ENCODE assay signal across 13 mouse cellular contexts in the genomic region with DNA sequence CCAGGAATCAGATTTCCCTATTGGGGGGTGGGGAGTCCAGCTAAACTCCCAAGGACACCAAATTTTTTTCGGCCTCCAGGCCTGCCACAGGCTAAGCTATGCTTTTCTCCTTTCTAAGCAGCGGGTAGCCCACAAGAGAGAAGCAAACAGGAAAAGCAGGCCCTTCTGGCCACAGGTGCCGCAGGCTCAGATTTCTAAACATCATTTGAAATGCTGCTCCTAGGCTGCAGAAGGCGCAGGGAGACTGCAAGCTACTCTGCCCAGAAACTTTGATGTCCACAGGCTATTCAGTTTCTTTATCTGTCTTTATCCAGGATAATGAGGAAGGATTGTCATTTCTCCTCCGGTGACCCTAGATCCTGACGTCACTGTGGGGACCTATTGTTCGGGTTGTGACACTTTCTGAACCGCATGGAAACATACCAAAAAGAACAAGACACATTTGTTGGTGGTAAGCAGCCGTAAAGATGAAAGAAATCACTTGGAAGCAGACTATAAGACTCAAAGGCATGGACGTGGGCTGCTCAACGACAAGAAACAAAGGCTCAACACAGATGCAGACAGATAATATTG.
DNase-seq lines count a peak whose midpoint lies in the region; ATAC-seq and TF ChIP-seq lines count a peak whose summit lies in the region.
"Had no signal": no experiment of that assay in that cellular context is flagged by ENCODE, and none has a peak within 500 bp of the region (broad histone marks: within the 10 kb centered on the region; RNA-seq: fewer than 3 reads in every experiment).

No protein-coding gene starts in this region.

- TF ChIP-seq CTCF in forebrain, postnatal 0 days (IDR thresholded peaks at IDR 0.05; ENCODE audit: low read depth), result no peak

- peak overlapping the region; percentile 69 for H3K27ac ChIP-seq in forebrain, embryonic 10.5 days
- H3K27ac ChIP-seq in forebrain, postnatal 0 days (ENCODE audit: low read depth, low read length), result no peak overlapping the region
- peak overlapping the region; percentile 1; the same call in 1 of the 2 replicates for H3K27ac ChIP-seq in hindbrain, embryonic 12.5 days
- no peak overlapping the region for H3K27ac ChIP-seq in hindbrain, embryonic 16.5 days (ENCODE audit: low read depth, low read length)
- peak overlapping the region; percentile 10 for H3K27ac ChIP-seq in embryonic facial prominence, embryonic 14.5 days (replicated peaks; ENCODE audit: low read depth, low read length)
- H3K27ac ChIP-seq: liver, embryonic 13.5 days had no signal

- 0 out of 2 replicates have a peak, but pooled peaks cover 5% of the 10 kb centered on the region for H3K36me3 ChIP-seq in forebrain, embryonic 10.5 days (replicated peaks)
- H3K36me3 ChIP-seq in forebrain, postnatal 0 days (ENCODE audit: insufficient read depth), result no peaks in the 10 kb centered on the region
- no peaks in the 10 kb centered on the region for H3K36me3 ChIP-seq in hindbrain, embryonic 12.5 days
- H3K36me3 ChIP-seq in hindbrain, embryonic 16.5 days (ENCODE audit: control insufficient read depth, insufficient read depth, low read length), result no peaks in the 10 kb centered on the region
- H3K36me3 ChIP-seq in embryonic facial prominence, embryonic 14.5 days (ENCODE audit: control insufficient read depth, insufficient read depth, low read length), result peaks cover 64% of the 10 kb centered on the region

- no peak overlapping the region for H3K4me3 ChIP-seq in forebrain, embryonic 10.5 days
- H3K4me3 ChIP-seq in forebrain, postnatal 0 days (ENCODE audit: low read depth, low read length), result no peak overlapping the region
- no peak overlapping the region for H3K4me3 ChIP-seq in hindbrain, embryonic 12.5 days
- H3K4me3 ChIP-seq in hindbrain, embryonic 16.5 days (ENCODE audit: low read length), result no peak overlapping the region
- no peak overlapping the region for H3K4me3 ChIP-seq in embryonic facial prominence, embryonic 14.5 days (ENCODE audit: low read depth, low read length)
- H3K4me3 ChIP-seq: liver, embryonic 13.5 days; myocyte had no signal

- peaks cover 46% of the 10 kb centered on the region for H3K4me1 ChIP-seq in forebrain, embryonic 10.5 days
- no peaks in the 10 kb centered on the region for H3K4me1 ChIP-seq in forebrain, postnatal 0 days (ENCODE audit: insufficient read depth)
- H3K4me1 ChIP-seq in hindbrain, embryonic 12.5 days, result peaks cover 14% of the 10 kb centered on the region
- H3K4me1 ChIP-seq in hindbrain, embryonic 16.5 days (ENCODE audit: control insufficient read depth, insufficient read depth, low read depth, low read length), result no peaks in the 10 kb centered on the region
- H3K4me1 ChIP-seq in embryonic facial prominence, embryonic 14.5 days (ENCODE audit: control insufficient read depth, insufficient read depth, low read length), result peaks cover 22% of the 10 kb centered on the region
- H3K4me1 ChIP-seq: liver, embryonic 13.5 days had no signal

- 18% methylated on average over 11 of the region's 11 CpGs for WGBS in forebrain, embryonic 10.5 days
- 11% methylated on average over 11 of the region's 11 CpGs for WGBS in forebrain, postnatal 0 days
- 27% methylated on average over 11 of the region's 11 CpGs for WGBS in hindbrain, embryonic 12.5 days
- WGBS in hindbrain, embryonic 16.5 days, result 23% methylated on average over 11 of the region's 11 CpGs
- WGBS in embryonic facial prominence, embryonic 14.5 days, result 26% methylated on average over 11 of the region's 11 CpGs

- no peak overlapping the region for H3K4me2 ChIP-seq in forebrain, postnatal 0 days (ENCODE audit: low read depth)
- no peak overlapping the region for H3K4me2 ChIP-seq in hindbrain, embryonic 12.5 days (replicated peaks)
- no peak overlapping the region for H3K4me2 ChIP-seq in hindbrain, embryonic 16.5 days (ENCODE audit: low read length)
- H3K4me2 ChIP-seq in embryonic facial prominence, embryonic 14.5 days (ENCODE audit: low read depth, low read length), result no peak overlapping the region
- H3K4me2 ChIP-seq: liver, embryonic 13.5 days had no signal

- DNase-seq in forebrain, embryonic 10.5 days (ENCODE audit: extremely low spot score, low spot score), result no peak
- DNase-seq in forebrain, postnatal 0 days, result no peak
- peak; percentile 88 for DNase-seq in Muller cell, postnatal 12 days (ENCODE audit: inconsistent ontology term)
- DNase-seq in embryonic facial prominence, embryonic 14.5 days (ENCODE audit: low spot score), result peak; percentile 78
- DNase-seq in thymus, postnatal 0 days (ENCODE audit: low spot score), result no peak
- no peak for DNase-seq in layer of hippocampus, postnatal 10 days (ENCODE audit: low spot score in 2 of 2)
- DNase-seq: cerebellum, adult 9-10 months; liver, embryonic 13.5 days; thymus, postnatal 25 days had no signal

- H3K9ac ChIP-seq in forebrain, postnatal 0 days, result no peak overlapping the region
- no peak overlapping the region for H3K9ac ChIP-seq in hindbrain, embryonic 12.5 days
- no peak overlapping the region for H3K9ac ChIP-seq in hindbrain, embryonic 16.5 days (ENCODE audit: low read depth, low read length)
- no peak overlapping the region for H3K9ac ChIP-seq in embryonic facial prominence, embryonic 14.5 days (ENCODE audit: low read depth, low read length)
- H3K9ac ChIP-seq: liver, embryonic 13.5 days had no signal

- no peaks in the 10 kb centered on the region; the same call in 1 of the 2 replicates for H3K9me3 ChIP-seq in forebrain, embryonic 10.5 days
- no peaks in the 10 kb centered on the region for H3K9me3 ChIP-seq in forebrain, postnatal 0 days (ENCODE audit: low read length)
- no peaks in the 10 kb centered on the region for H3K9me3 ChIP-seq in hindbrain, embryonic 12.5 days (replicated peaks)
- no peaks in the 10 kb centered on the region for H3K9me3 ChIP-seq in hindbrain, embryonic 16.5 days (ENCODE audit: control insufficient read depth, low read length)
- no peaks in the 10 kb centered on the region for H3K9me3 ChIP-seq in embryonic facial prominence, embryonic 14.5 days (ENCODE audit: control insufficient read depth, low read length)
- H3K9me3 ChIP-seq: liver, embryonic 13.5 days had no signal

- ATAC-seq in forebrain, postnatal 0 days, result no peak
- no peak for ATAC-seq in hindbrain, embryonic 12.5 days (ENCODE audit: low FRiP score)
- ATAC-seq in hindbrain, embryonic 16.5 days, result no peak
- peak; percentile 76 for ATAC-seq in embryonic facial prominence, embryonic 14.5 days (ENCODE audit: low read depth)
- ATAC-seq: intestine, postnatal 0 days had no signal

- H3K27me3 ChIP-seq in forebrain, embryonic 10.5 days (ENCODE audit: poor library complexity, severe bottlenecking), result no peaks in the 10 kb centered on the region
- no peaks in the 10 kb centered on the region for H3K27me3 ChIP-seq in forebrain, postnatal 0 days (ENCODE audit: insufficient read depth, low read length)
- H3K27me3 ChIP-seq in hindbrain, embryonic 12.5 days, result no peaks in the 10 kb centered on the region
- no peaks in the 10 kb centered on the region for H3K27me3 ChIP-seq in hindbrain, embryonic 16.5 days (replicated peaks; ENCODE audit: control insufficient read depth, insufficient read depth, low read length)
- no peaks in the 10 kb centered on the region for H3K27me3 ChIP-seq in embryonic facial prominence, embryonic 14.5 days (replicated peaks; ENCODE audit: control insufficient read depth, insufficient read depth, low read length)
- H3K27me3 ChIP-seq: liver, embryonic 13.5 days had no signal

Comparison
In these comparisons a context has a peak if more than half of its experiments do, and no peak if none do; other contexts are left out.
1. H3K27ac ChIP-seq: peak in forebrain, embryonic 10.5 days (single experiment), hindbrain, embryonic 12.5 days (single experiment) and embryonic facial prominence, embryonic 14.5 days (single experiment); none in forebrain, postnatal 0 days (single experiment) and hindbrain, embryonic 16.5 days (single experiment).
2. DNase-seq: peak in Muller cell, postnatal 12 days (single experiment) and embryonic facial prominence, embryonic 14.5 days (single experiment); none in forebrain, embryonic 10.5 days (single experiment), forebrain, postnatal 0 days (single experiment), thymus, postnatal 0 days (single experiment) and layer of hippocampus, postnatal 10 days (0 of 2).